Mouse (Mus musculus): Measurements from ENCODE around the gene Pax5.

Pax5 gene

GRCm38 (mm10) chr4:44597965-44598364 lies 112.3 kb downstream of the Pax5 start:
- DNase-seq (ENCODE audit: low spot score): no peak

- DNase-seq (ENCODE audit: low spot score): no peak
These were observed 117.2 kb downstream of the Pax5 start for GRCm38 (mm10) chr4:44593091-44593490.

GRCm38 (mm10) chr4:44582687-44583086 lies 127.6 kb downstream of the Pax5 start:
- DNase-seq (ENCODE audit: low spot score): no peak

GRCm38 (mm10) chr4:44578591-44578990 lies 131.7 kb downstream of the Pax5 start:
- no peak for DNase-seq (ENCODE audit: low spot score)

GRCm38 (mm10) chr4:44577293-44577692 lies 133.0 kb downstream of the Pax5 start:
- no peak for DNase-seq (ENCODE audit: low spot score)

GRCm38 (mm10) chr4:44576786-44577185 lies 133.5 kb downstream of the Pax5 start:
- no peak for DNase-seq (ENCODE audit: low spot score)

GRCm38 (mm10) chr4:44573017-44573416 lies 137.3 kb downstream of the Pax5 start:
- no peak for DNase-seq (ENCODE audit: low spot score)

GRCm38 (mm10) chr4:44572373-44572772 lies 137.9 kb downstream of the Pax5 start:
- no peak for DNase-seq (ENCODE audit: low spot score)

GRCm38 (mm10) chr4:44569138-44569537 lies 141.1 kb downstream of the Pax5 start:
- no peak for DNase-seq (ENCODE audit: low spot score)

- no peak for DNase-seq (ENCODE audit: low spot score)
These were observed 141.6 kb downstream of the Pax5 start for GRCm38 (mm10) chr4:44568666-44569065.

GRCm38 (mm10) chr4:44566401-44566800 lies 143.9 kb downstream of the Pax5 start:
- DNase-seq (ENCODE audit: low spot score): no peak

GRCm38 (mm10) chr4:44565126-44566082 lies 144.9 kb downstream of the Pax5 start:
- DNase-seq (ENCODE audit: low spot score): no peak

GRCm38 (mm10) chr4:44564602-44565001 lies 145.7 kb downstream of the Pax5 start:
- DNase-seq (ENCODE audit: low spot score): peak; percentile 37

- DNase-seq (ENCODE audit: low spot score): no peak
These were observed 149.3 kb downstream of the Pax5 start for GRCm38 (mm10) chr4:44560956-44561355.

- no peak for DNase-seq (ENCODE audit: low spot score)
These were observed 151.7 kb downstream of the Pax5 start for GRCm38 (mm10) chr4:44558564-44558955.

GRCm38 (mm10) chr4:44557815-44558563 lies 152.3 kb downstream of the Pax5 start:
- no peak for DNase-seq (ENCODE audit: low spot score)

GRCm38 (mm10) chr4:44556586-44557281 lies 153.6 kb downstream of the Pax5 start:
- DNase-seq (ENCODE audit: low spot score): no peak

GRCm38 (mm10) chr4:44555576-44555975 lies 154.7 kb downstream of the Pax5 start:
- no peak for DNase-seq (ENCODE audit: low spot score)

- DNase-seq (ENCODE audit: low spot score): no peak
These were observed 158.8 kb downstream of the Pax5 start for GRCm38 (mm10) chr4:44551470-44551869.

GRCm38 (mm10) chr4:44549029-44549428 lies 161.3 kb downstream of the Pax5 start:
- DNase-seq (ENCODE audit: low spot score): no peak

- DNase-seq (ENCODE audit: low spot score): no peak
These were observed 164.6 kb downstream of the Pax5 start for GRCm38 (mm10) chr4:44545669-44546068.

GRCm38 (mm10) chr4:44544495-44544894 lies 165.8 kb downstream of the Pax5 start:
- no peak for DNase-seq (ENCODE audit: low spot score)

Data from T-cell, adult 2 months (primary cell).